Mouse (Mus musculus): ENCODE results near the gene Rps6kb1.

DNA sequence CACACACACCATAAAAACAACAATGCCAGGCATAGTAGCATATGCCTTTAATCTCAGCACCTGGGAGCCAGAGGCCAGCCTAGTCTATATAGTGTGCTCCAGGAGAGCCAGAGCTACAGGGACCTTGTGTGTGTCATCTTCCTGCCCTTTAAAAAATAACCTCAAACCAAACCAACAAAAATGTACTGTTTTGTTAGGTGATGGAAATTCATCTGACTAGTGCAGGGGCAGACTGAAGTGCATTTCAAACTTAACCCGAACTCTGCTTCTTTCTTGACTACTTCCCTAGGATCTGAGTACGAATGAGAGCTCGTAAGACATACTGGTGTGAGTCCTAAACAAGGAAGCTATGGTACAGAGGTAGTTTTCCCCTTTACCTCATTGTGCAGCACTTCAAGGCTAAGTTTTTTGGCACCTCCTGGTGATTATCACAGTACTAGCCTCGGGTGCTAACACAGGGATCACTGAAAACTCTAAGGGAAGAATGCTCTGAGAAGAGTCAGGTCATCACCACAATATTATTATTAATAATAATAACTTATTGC, 46.8 kb upstream of the Rps6kb1 start:
- no peak for TF ChIP-seq CHD1 (IDR thresholded peaks at IDR 0.05; ENCODE audit: low read depth, low read length)
- TF ChIP-seq RAD21 (IDR thresholded peaks at IDR 0.05; ENCODE audit: low read depth, low read length), result no peak
- no peak for TF ChIP-seq EP300 (IDR thresholded peaks at IDR 0.05; ENCODE audit: low read length)
- no peak for TF ChIP-seq CTCF (conservative IDR thresholded peaks at IDR 0.05 in 1 of 2, IDR thresholded peaks at IDR 0.05 in 1 of 2; ENCODE audit: low read depth in 2 of 2, low read length in 2 of 2)
- no peak for TF ChIP-seq BHLHE40 (IDR thresholded peaks at IDR 0.05; ENCODE audit: low read depth, low read length)
- TF ChIP-seq JUN (IDR thresholded peaks at IDR 0.05; ENCODE audit: insufficient read depth, low read depth, low read length), result no peak
- no peak for TF ChIP-seq POLR2AphosphoS2 (IDR thresholded peaks at IDR 0.05; ENCODE audit: low read depth, low read length)
- TF ChIP-seq POLR2A (IDR thresholded peaks at IDR 0.05; ENCODE audit: low read depth, low read length), result peak; percentile 35
- no peak for TF ChIP-seq E2F4 (IDR thresholded peaks at IDR 0.05; ENCODE audit: insufficient replicate concordance, low read depth, low read length)
- TF ChIP-seq HCFC1 (IDR thresholded peaks at IDR 0.05; ENCODE audit: low read depth, low read length), result no peak
